Mouse (Mus musculus): Measurements from ENCODE around the gene Cwc25.
"Not testable (repeated sequence)": the region's sequence is repeated elsewhere in the genome, so short reads cannot be mapped to it uniquely, and the experiment has no call there.

The Cwc25 gene

GRCm38 (mm10) chr11:97719041-97719440, 47.3 kb downstream of the Cwc25 start:
- DNase-seq, result no peak

GRCm38 (mm10) chr11:97718281-97718860, 48.0 kb downstream of the Cwc25 start:
- DNase-seq, result no peak

GRCm38 (mm10) chr11:97717369-97718280, 48.7 kb downstream of the Cwc25 start:
- DNase-seq, result no peak

GRCm38 (mm10) chr11:97716021-97716420, 50.3 kb downstream of the Cwc25 start:
- DNase-seq, result no peak

- DNase-seq, result no peak
These were observed 51.3 kb downstream of the Cwc25 start for GRCm38 (mm10) chr11:97714784-97715760.

GRCm38 (mm10) chr11:97714356-97714755, 52.0 kb downstream of the Cwc25 start:
- DNase-seq, result no peak

- DNase-seq, result no peak
These were observed 52.5 kb downstream of the Cwc25 start for GRCm38 (mm10) chr11:97713896-97714295.

- DNase-seq, result no peak
These were observed 54.1 kb downstream of the Cwc25 start for GRCm38 (mm10) chr11:97712286-97712685.

- DNase-seq, result no peak
These were observed 55.0 kb downstream of the Cwc25 start for GRCm38 (mm10) chr11:97711200-97711900.

- DNase-seq, result not testable (repeated sequence)
These were observed 56.3 kb downstream of the Cwc25 start for GRCm38 (mm10) chr11:97710067-97710466.

- DNase-seq, result peak; percentile 92 to 98
These were observed 63.1 kb downstream of the Cwc25 start, which contains the start of gene Psmb3 for GRCm38 (mm10) chr11:97703039-97703826. Psmb3 (plus strand) TSS chr11:97703399.

GRCm38 (mm10) chr11:97702393-97702745, 64.0 kb downstream of the Cwc25 start:
- peak; percentile 67 to 76 for DNase-seq

GRCm38 (mm10) chr11:97701581-97702392, 64.6 kb downstream of the Cwc25 start:
- no peak for DNase-seq

GRCm38 (mm10) chr11:97700746-97701580, 65.4 kb downstream of the Cwc25 start:
- no peak for DNase-seq

- DNase-seq, result peak in 1 of 2 experiments; percentile 33
These were observed 66.2 kb downstream of the Cwc25 start, which contains the start of gene Pcgf2 for GRCm38 (mm10) chr11:97700003-97700745. Pcgf2 (minus strand) TSS chr11:97700497.

GRCm38 (mm10) chr11:97699626-97700002, 66.7 kb downstream of the Cwc25 start:
- no peak for DNase-seq

- DNase-seq, result peak in 1 of 2 experiments; percentile 21
These were observed 67.4 kb downstream of the Cwc25 start for GRCm38 (mm10) chr11:97698741-97699611.

Measured in thymus, adult 18-20 months (tissue).